Mouse (Mus musculus) ES-E14 (cell line): ENCODE measurements around the gene Gcm1. TPM values are rescaled to one million over a fixed set of nuclear protein-coding genes. Genes with fewer than 3 reads are reported as not detected.
A peak's percentile ranks its signal among the peaks of the same experiment; 100 is the strongest.

ENCODE experiments used
- DNase-seq: peaks from one replicate; pipeline ENCODE4 v3.0.0-alpha.2; 2013; ENCODE audit warnings: low read depth, low spot score
- H3K27ac ChIP-seq: 2 replicates; pipeline ENCODE4 v1.5.1; 2012; ENCODE audit warnings: low read depth, mild to moderate bottlenecking, low read length, moderate library complexity, mixed read lengths; ENCODE audit not compliant: poor library complexity, insufficient read depth, severe bottlenecking
- H3K36me3 ChIP-seq: 2 replicates; pipeline ENCODE4 v1.6.1; 2012; ENCODE audit warnings: mild to moderate bottlenecking, low read length, moderate library complexity, mixed read lengths; ENCODE audit not compliant: control insufficient read depth, poor library complexity, insufficient read depth, severe bottlenecking
- H3K4me1 ChIP-seq, 2 experiments: fragments of 150-350 bp in 1 of 2; sonication (generic) in 1 of 2; 2 replicates each; pipeline ENCODE4 v1.6.1; 2012; ENCODE audit warnings: low read length in 2 of 2, mild to moderate bottlenecking in 1 of 2, mixed read lengths in 1 of 2; ENCODE audit not compliant: control insufficient read depth in 2 of 2, insufficient read depth in 2 of 2, poor library complexity in 1 of 2
- H3K4me3 ChIP-seq, 2 experiments: fragments of 150-350 bp in 1 of 2; sonication (generic) in 1 of 2; 2 replicates each; pipeline ENCODE4 v1.5.1; 2012; ENCODE audit warnings: low read length in 2 of 2, low read depth in 1 of 2, mild to moderate bottlenecking in 1 of 2, mixed read lengths in 1 of 2; ENCODE audit not compliant: insufficient read depth in 1 of 2, poor library complexity in 1 of 2, severe bottlenecking in 1 of 2
- H3K9ac ChIP-seq: 2 replicates; pipeline ENCODE4 v1.6.1; 2012; ENCODE audit warnings: low read depth, mild to moderate bottlenecking, low read length, mixed read lengths; ENCODE audit not compliant: poor library complexity, insufficient read depth, severe bottlenecking
- H3K9me3 ChIP-seq: fragments of 150-350 bp; sonication (generic); 2 replicates; pipeline ENCODE4 v1.6.1; 2012; ENCODE audit warnings: low read depth, mild to moderate bottlenecking, low read length; ENCODE audit not compliant: control insufficient read depth, insufficient read depth
- CHD2 ChIP-seq: IDR thresholded peaks from 2 replicates; pipeline ENCODE4 v1.6.1; 2014; ENCODE audit warnings: mild to moderate bottlenecking, low read depth, low read length, inconsistent platforms
- HCFC1 ChIP-seq: IDR thresholded peaks from 2 replicates; pipeline ENCODE4 v1.6.1; 2012; ENCODE audit warnings: low read length, inconsistent platforms, borderline replicate concordance; ENCODE audit not compliant: insufficient read depth
- MAFK ChIP-seq: IDR thresholded peaks from 2 replicates; pipeline ENCODE4 v1.6.1; 2014; ENCODE audit warnings: mild to moderate bottlenecking, low read depth, low read length, inconsistent platforms; ENCODE audit not compliant: insufficient read depth
- ZC3H11A ChIP-seq: IDR thresholded peaks from 2 replicates; pipeline ENCODE4 v1.6.1; 2012; ENCODE audit warnings: low read depth, mild to moderate bottlenecking, inconsistent platforms, low read length, borderline replicate concordance
- ZNF384 ChIP-seq: IDR thresholded peaks from 2 replicates; pipeline ENCODE4 v1.6.1; 2012; ENCODE audit warnings: low read depth, low read length, inconsistent platforms
- in situ Hi-C, 2 experiments: fragments of 600-800 bp; cut with MboI; formaldehyde crosslinking; loops; one replicate each; pipeline ENCODE4 v1.15.1; 2025; ENCODE audit warnings: low sequenced_read_pairs in 2 of 2, inconsistent platforms in 1 of 2; ENCODE audit not compliant: unreplicated experiment in 2 of 2
- total RNA-seq: library from RNA; depleted of rRNA; stranded (reverse); fragments of 300-350 nt; gene quantifications from 2 replicates; pipeline ENCODE4 v1.2.3, GENCODE M21; 2012

Gene Gcm1
- total RNA-seq, 1 experiment = 1.4 TPM

DNA sequence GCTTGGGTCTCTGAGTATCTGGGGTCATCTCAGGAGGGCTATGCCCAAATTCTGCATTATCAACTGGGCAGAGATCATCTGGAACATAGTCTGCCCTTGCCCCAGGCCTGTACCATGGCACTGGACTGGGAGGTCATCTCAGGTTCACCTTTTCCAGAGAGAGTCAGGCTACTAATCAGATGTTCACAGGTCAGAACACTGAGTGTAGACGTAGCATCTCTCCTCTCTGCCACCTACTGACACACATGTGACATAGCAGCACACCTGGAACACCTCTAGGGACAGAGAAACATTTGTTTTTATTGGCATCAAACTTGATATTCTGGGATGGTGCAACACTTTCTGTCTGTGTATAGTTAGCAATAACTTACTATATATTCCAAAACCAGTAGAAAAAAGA, 37.9 kb upstream of the Gcm1 start:
- Histone ChIP-seq H3K27ac (no peak overlapping the region), H3K9ac (no peak overlapping the region), H3K4me3 (no peak overlapping the region), H3K36me3 (no peaks in the 10 kb centered on the region), H3K4me1 (no peaks in the 10 kb centered on the region), H3K9me3 (no peaks in the 10 kb centered on the region)
- TF ChIP-seq HCFC1 (no peak), ZC3H11A (no peak), ZNF384 (no peak), CHD2 (no peak), MAFK (no peak)
- in situ Hi-C loops = loop anchor here in 1 of 2 experiments (5.0 kb wide), 1 partner anchor 202 kb away; no protein-coding TSS in a partner anchor
- no peak for DNase-seq

DNA sequence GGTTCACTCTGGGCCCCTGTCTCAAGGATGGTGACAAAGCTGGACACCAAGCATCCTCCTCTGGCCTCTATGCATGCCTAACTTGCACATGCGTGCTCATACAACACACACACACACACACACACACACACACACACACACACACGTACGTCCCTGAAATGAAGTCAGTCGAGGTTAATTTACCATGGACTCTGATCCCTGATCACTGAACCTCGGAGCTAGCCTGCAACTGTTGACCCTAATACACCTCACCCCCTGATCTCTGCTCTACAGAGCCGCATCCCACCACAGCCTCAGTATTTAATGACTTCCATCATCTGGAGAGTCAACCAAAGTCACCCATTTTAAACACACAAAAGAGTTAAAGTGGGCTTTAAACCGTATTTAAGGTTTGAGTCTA, 35.9 kb upstream of the Gcm1 start:
- in situ Hi-C loops = no loop called here
- Histone ChIP-seq H3K4me3 (no peak overlapping the region), H3K36me3 (no peaks in the 10 kb centered on the region; the same call in 1 of the 2 replicates), H3K27ac (no peak overlapping the region), H3K4me1 (no peaks in the 10 kb centered on the region), H3K9ac (no peak overlapping the region), H3K9me3 (no peaks in the 10 kb centered on the region)
- no peak for TF ChIP-seq ZC3H11A
- TF ChIP-seq CHD2 = no peak
- TF ChIP-seq MAFK = no peak
- no peak for TF ChIP-seq HCFC1
- no peak for TF ChIP-seq ZNF384
- no peak for DNase-seq

DNA sequence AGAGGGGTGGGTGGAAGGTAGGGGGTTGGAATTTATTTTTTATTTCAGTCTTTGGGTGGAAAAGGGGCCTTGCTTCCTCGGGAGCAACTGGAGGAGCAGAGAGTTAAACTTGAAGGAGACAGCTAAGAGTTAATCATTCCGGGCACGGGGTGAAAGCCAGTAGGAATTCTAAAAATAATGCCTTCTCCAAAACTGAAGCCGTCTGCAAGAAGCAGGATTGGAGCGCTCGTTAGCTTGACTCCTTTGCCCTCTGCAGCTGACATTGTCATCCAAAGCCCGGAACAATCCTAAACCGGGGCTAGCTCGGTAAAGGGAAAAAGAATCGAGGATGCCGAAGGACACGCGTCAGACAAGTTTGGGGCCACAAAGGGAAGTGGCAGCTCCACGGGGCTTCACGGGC, 35.4 kb upstream of the Gcm1 start:
- Histone ChIP-seq H3K27ac (no peak overlapping the region), H3K4me3 (0 out of 4 replicates have a peak overlapping the region, but pooled peaks of 1 of the 2 experiments have one; percentile 9), H3K36me3 (no peaks in the 10 kb centered on the region; the same call in 1 of the 2 replicates), H3K4me1 (no peaks in the 10 kb centered on the region), H3K9me3 (no peaks in the 10 kb centered on the region), H3K9ac (no peak overlapping the region)
- in situ Hi-C loops = no loop called here
- no peak for TF ChIP-seq ZNF384
- no peak for TF ChIP-seq MAFK
- no peak for DNase-seq

DNA sequence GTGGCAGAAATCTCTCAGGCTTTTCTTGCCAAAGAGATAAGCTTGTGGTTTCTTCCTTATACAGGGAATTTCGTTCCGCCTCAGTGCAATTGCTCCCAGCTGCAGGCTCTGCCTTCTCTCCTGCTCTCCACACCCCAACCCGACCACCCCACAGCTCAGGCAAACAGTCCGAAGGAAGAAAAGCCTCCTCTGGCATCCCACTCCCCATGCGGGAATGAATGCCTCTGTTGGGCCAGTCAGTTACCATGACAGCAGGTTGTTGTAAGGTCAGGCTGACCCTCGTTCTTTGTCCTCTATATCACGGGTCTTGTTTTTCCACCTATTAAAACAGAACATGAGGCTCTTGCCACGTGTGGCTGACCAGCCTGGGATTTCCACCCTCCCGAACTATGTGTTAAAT, 30.5 kb upstream of the Gcm1 start:
- Histone ChIP-seq H3K36me3 (no peaks in the 10 kb centered on the region; the same call in 1 of the 2 replicates), H3K27ac (no peak overlapping the region), H3K4me1 (no peaks in the 10 kb centered on the region), H3K9ac (no peak overlapping the region), H3K4me3 (no peak overlapping the region), H3K9me3 (no peaks in the 10 kb centered on the region)
- in situ Hi-C loops = no loop called here
- TF ChIP-seq ZNF384 (no peak), MAFK (no peak), ZC3H11A (no peak), CHD2 (no peak), HCFC1 (no peak)
- no peak for DNase-seq
